ENCODE assay signal across 9 mouse cellular contexts in genomic region chr4:46086718-46087426, GRCm38 (mm10). TPM values are rescaled to one million over a fixed set of nuclear protein-coding genes. Genes with fewer than 3 reads are reported as not detected.
A peak's percentile ranks its signal among the peaks of the same experiment; 100 is the strongest.
DNase-seq lines count a peak whose midpoint lies in the region; ATAC-seq lines count a peak whose summit lies in the region.
"Had no signal": no experiment of that assay in that cellular context is flagged by ENCODE, and none has a peak within 500 bp of the region (broad histone marks: within the 10 kb centered on the region; RNA-seq: fewer than 3 reads in every experiment).

No protein-coding gene starts in this region.

- no peaks in the 10 kb centered on the region for H3K36me3 ChIP-seq in limb, embryonic 13.5 days
- H3K36me3 ChIP-seq in limb, embryonic 10.5 days, result no peaks in the 10 kb centered on the region
- H3K36me3 ChIP-seq in heart, embryonic 15.5 days, result peaks cover 41% of the 10 kb centered on the region; the same call in 1 of the 2 replicates
- no peaks in the 10 kb centered on the region for H3K36me3 ChIP-seq in forebrain, embryonic 14.5 days (ENCODE audit: control insufficient read depth, insufficient read depth, low read length)
- no peaks in the 10 kb centered on the region for H3K36me3 ChIP-seq in midbrain, embryonic 16.5 days (ENCODE audit: control insufficient read depth, insufficient read depth, low read length)
- H3K36me3 ChIP-seq: embryonic facial prominence, embryonic 13.5 days had no signal

- H3K4me2 ChIP-seq in limb, embryonic 13.5 days (replicated peaks), result no peak overlapping the region
- no peak overlapping the region for H3K4me2 ChIP-seq in heart, embryonic 15.5 days
- no peak overlapping the region for H3K4me2 ChIP-seq in forebrain, embryonic 14.5 days (ENCODE audit: low read length)
- H3K4me2 ChIP-seq in midbrain, embryonic 16.5 days (ENCODE audit: low read length), result no peak overlapping the region
- H3K4me2 ChIP-seq: embryonic facial prominence, embryonic 13.5 days had no signal

- no peaks in the 10 kb centered on the region for H3K9me3 ChIP-seq in limb, embryonic 13.5 days
- no peaks in the 10 kb centered on the region for H3K9me3 ChIP-seq in limb, embryonic 10.5 days (replicated peaks)
- no peaks in the 10 kb centered on the region for H3K9me3 ChIP-seq in heart, embryonic 15.5 days (replicated peaks)
- H3K9me3 ChIP-seq in forebrain, embryonic 14.5 days (replicated peaks; ENCODE audit: control insufficient read depth, low read length), result no peaks in the 10 kb centered on the region
- H3K9me3 ChIP-seq in midbrain, embryonic 16.5 days (replicated peaks; ENCODE audit: control insufficient read depth, low read length, poor library complexity, severe bottlenecking), result no peaks in the 10 kb centered on the region
- H3K9me3 ChIP-seq: embryonic facial prominence, embryonic 13.5 days had no signal

- ATAC-seq in limb, embryonic 13.5 days (ENCODE audit: low FRiP score, low read depth), result no peak
- ATAC-seq in heart, embryonic 15.5 days (replicated peaks; ENCODE audit: insufficient number of reproducible peaks, insufficient read depth, low FRiP score, low read depth), result no peak
- ATAC-seq in forebrain, embryonic 14.5 days, result no peak
- no peak for ATAC-seq in midbrain, embryonic 16.5 days

- H3K9ac ChIP-seq in limb, embryonic 13.5 days, result no peak overlapping the region
- no peak overlapping the region for H3K9ac ChIP-seq in heart, embryonic 15.5 days
- no peak overlapping the region for H3K9ac ChIP-seq in forebrain, embryonic 14.5 days (ENCODE audit: low read length)
- no peak overlapping the region for H3K9ac ChIP-seq in midbrain, embryonic 16.5 days (ENCODE audit: low read depth, low read length)
- H3K9ac ChIP-seq: embryonic facial prominence, embryonic 13.5 days had no signal

- WGBS in limb, embryonic 13.5 days, result 82% methylated on average over 18 of the region's 18 CpGs
- 84% methylated on average over 18 of the region's 18 CpGs for WGBS in limb, embryonic 10.5 days
- 56% methylated on average over 18 of the region's 18 CpGs for WGBS in heart, embryonic 15.5 days
- WGBS in forebrain, embryonic 14.5 days, result 84% methylated on average over 18 of the region's 18 CpGs
- 86% methylated on average over 17 of the region's 18 CpGs for WGBS in midbrain, embryonic 16.5 days

- H3K4me3 ChIP-seq in limb, embryonic 13.5 days, result no peak overlapping the region
- H3K4me3 ChIP-seq in limb, embryonic 10.5 days, result no peak overlapping the region
- H3K4me3 ChIP-seq in heart, embryonic 15.5 days, result no peak overlapping the region
- H3K4me3 ChIP-seq in forebrain, embryonic 14.5 days (ENCODE audit: low read depth, low read length), result no peak overlapping the region
- H3K4me3 ChIP-seq in midbrain, embryonic 16.5 days (ENCODE audit: low read depth, low read length), result no peak overlapping the region
- H3K4me3 ChIP-seq: embryonic facial prominence, embryonic 13.5 days had no signal

- no peak for DNase-seq in limb, embryonic 10.5 days (ENCODE audit: low spot score)
- peak; percentile 58 to 67 for DNase-seq in frontal cortex, postnatal 14 days (ENCODE audit: low spot score in 2 of 2)
- DNase-seq in right cerebral cortex, adult 2 months (ENCODE audit: low spot score in 2 of 2), result peak; percentile 59 to 67
- no peak for DNase-seq in forebrain, embryonic 14.5 days (ENCODE audit: low spot score)
- no peak for DNase-seq in retina, postnatal 1 day

- 0 out of 2 replicates have a peak, but pooled peaks cover 3% of the 10 kb centered on the region for H3K4me1 ChIP-seq in limb, embryonic 13.5 days
- 0 out of 2 replicates have a peak, but pooled peaks cover 8% of the 10 kb centered on the region for H3K4me1 ChIP-seq in limb, embryonic 10.5 days
- H3K4me1 ChIP-seq in heart, embryonic 15.5 days (replicated peaks), result peaks cover 37% of the 10 kb centered on the region
- no peaks in the 10 kb centered on the region for H3K4me1 ChIP-seq in forebrain, embryonic 14.5 days (ENCODE audit: control insufficient read depth, insufficient read depth, low read length)
- no peaks in the 10 kb centered on the region for H3K4me1 ChIP-seq in midbrain, embryonic 16.5 days (ENCODE audit: control insufficient read depth, insufficient read depth, low read length)

- H3K27ac ChIP-seq in limb, embryonic 13.5 days, result 0 out of 2 replicates have a peak overlapping the region, but pooled peaks have one; percentile 28
- H3K27ac ChIP-seq in limb, embryonic 10.5 days, result no peak overlapping the region
- peak overlapping the region; percentile 78 for H3K27ac ChIP-seq in heart, embryonic 15.5 days
- H3K27ac ChIP-seq in forebrain, embryonic 14.5 days (ENCODE audit: low read depth, low read length), result no peak overlapping the region
- H3K27ac ChIP-seq in midbrain, embryonic 16.5 days (ENCODE audit: low read length), result no peak overlapping the region
- H3K27ac ChIP-seq: embryonic facial prominence, embryonic 13.5 days had no signal

- H3K27me3 ChIP-seq in limb, embryonic 13.5 days, result no peaks in the 10 kb centered on the region
- no peaks in the 10 kb centered on the region for H3K27me3 ChIP-seq in limb, embryonic 10.5 days (ENCODE audit: low read depth, poor library complexity, severe bottlenecking)
- H3K27me3 ChIP-seq in heart, embryonic 15.5 days, result no peaks in the 10 kb centered on the region
- H3K27me3 ChIP-seq in forebrain, embryonic 14.5 days (replicated peaks; ENCODE audit: control insufficient read depth, insufficient read depth, low read length), result no peaks in the 10 kb centered on the region
- no peaks in the 10 kb centered on the region for H3K27me3 ChIP-seq in midbrain, embryonic 16.5 days (ENCODE audit: control insufficient read depth, insufficient read depth, low read depth, low read length)
- H3K27me3 ChIP-seq: embryonic facial prominence, embryonic 13.5 days had no signal

RNA-seq across cellular contexts. Expression of gene Tmod1, which starts 48.1 kb away (rescaled TPM):
- polyA plus RNA-seq in limb, embryonic 13.5 days (2015; fragmentation: Nextera tagmentation; extraction: Ambion mirVana), result 9.9 and 10.2 TPM in 2 replicates
- 2.0 TPM in 2 replicates for polyA plus RNA-seq in limb, embryonic 10.5 days (2016; fragmentation: Nextera tagmentation; extraction: Ambion mirVana)
- polyA plus RNA-seq in heart, embryonic 15.5 days (2015; fragmentation: Nextera tagmentation; extraction: Ambion mirVana), result 170 and 195 TPM in 2 replicates
- 0.80 and 0.93 TPM in 2 replicates for polyA plus RNA-seq in forebrain, embryonic 14.5 days (2014; fragmentation: Nextera tagmentation; extraction: Ambion mirVana)
- polyA plus RNA-seq in midbrain, embryonic 16.5 days (2015; fragmentation: Nextera tagmentation; extraction: Ambion mirVana), result 0.80 and 0.85 TPM in 2 replicates

RNA-seq across cellular contexts. Expression of gene Ncbp1, which starts 51.5 kb away (rescaled TPM):
- polyA plus RNA-seq in limb, embryonic 13.5 days (2015; fragmentation: Nextera tagmentation; extraction: Ambion mirVana), result 81.0 and 85.4 TPM in 2 replicates
- polyA plus RNA-seq in limb, embryonic 10.5 days (2016; fragmentation: Nextera tagmentation; extraction: Ambion mirVana), result 118 and 129 TPM in 2 replicates
- 37.4 and 45.4 TPM in 2 replicates for polyA plus RNA-seq in heart, embryonic 15.5 days (2015; fragmentation: Nextera tagmentation; extraction: Ambion mirVana)
- 114 and 118 TPM in 2 replicates for polyA plus RNA-seq in forebrain, embryonic 14.5 days (2014; fragmentation: Nextera tagmentation; extraction: Ambion mirVana)
- polyA plus RNA-seq in midbrain, embryonic 16.5 days (2015; fragmentation: Nextera tagmentation; extraction: Ambion mirVana), result 70.2 and 75.7 TPM in 2 replicates

RNA-seq across cellular contexts. Expression of gene Tstd2, which starts 51.6 kb away (rescaled TPM):
- polyA plus RNA-seq in limb, embryonic 13.5 days (2015; fragmentation: Nextera tagmentation; extraction: Ambion mirVana), result 48.5 and 51.0 TPM in 2 replicates
- polyA plus RNA-seq in limb, embryonic 10.5 days (2016; fragmentation: Nextera tagmentation; extraction: Ambion mirVana), result 65.8 and 72.8 TPM in 2 replicates
- polyA plus RNA-seq in heart, embryonic 15.5 days (2015; fragmentation: Nextera tagmentation; extraction: Ambion mirVana), result 24.2 and 29.4 TPM in 2 replicates
- polyA plus RNA-seq in forebrain, embryonic 14.5 days (2014; fragmentation: Nextera tagmentation; extraction: Ambion mirVana), result 18.3 TPM in 2 replicates
- polyA plus RNA-seq in midbrain, embryonic 16.5 days (2015; fragmentation: Nextera tagmentation; extraction: Ambion mirVana), result 24.9 and 31.5 TPM in 2 replicates

Comparison
In these comparisons a context has a peak if more than half of its experiments do, and no peak if none do; other contexts are left out.
1. H3K27ac ChIP-seq: peak in limb, embryonic 13.5 days (single experiment) and heart, embryonic 15.5 days (single experiment); none in limb, embryonic 10.5 days (single experiment), forebrain, embryonic 14.5 days (single experiment) and midbrain, embryonic 16.5 days (single experiment).
2. DNase-seq: peak in frontal cortex, postnatal 14 days (2 of 2) and right cerebral cortex, adult 2 months (2 of 2); none in limb, embryonic 10.5 days (single experiment), forebrain, embryonic 14.5 days (single experiment) and retina, postnatal 1 day (single experiment).
3. RNA of gene Tmod1, which starts 48.1 kb away (polyA plus RNA-seq): 170 to 195 TPM in heart, embryonic 15.5 days; 9.9 to 10.2 TPM in limb, embryonic 13.5 days, 2.0 TPM in limb, embryonic 10.5 days, 0.80 to 0.85 TPM in midbrain, embryonic 16.5 days and 0.80 to 0.93 TPM in forebrain, embryonic 14.5 days; every median in the first group is over 10 times any median in the second.